Mouse (Mus musculus) G1E (cell line): ENCODE measurements at regions not wholly inside any gene's neighbourhood (a gene's known extent, or its start where the extent isn't known, plus 50 kb on each side); places are given as distances from the start of the nearest gene placed in this dataset.

ENCODE experiments used
- ATAC-seq: 2 replicates; pipeline ENCODE4 v1.8.0; 2016; ENCODE audit warnings: mild to moderate bottlenecking; ENCODE audit not compliant: insufficient number of reproducible peaks, poor library complexity, low FRiP score, severe bottlenecking; ENCODE audit errors: extremely low read depth
- DNase-seq: peaks from one replicate; pipeline ENCODE4 v3.0.0; 2012; ENCODE audit warnings: low spot score
- H3K27me3 ChIP-seq: 2 replicates; pipeline ENCODE4 v1.6.1; 2012; ENCODE audit warnings: mild to moderate bottlenecking, low read length, inconsistent platforms; ENCODE audit not compliant: insufficient read depth
- H3K36me3 ChIP-seq: replicated peaks from 2 replicates; pipeline ENCODE3; 2012; ENCODE audit warnings: mild to moderate bottlenecking, inconsistent platforms
- H3K4me1 ChIP-seq: 2 replicates; pipeline ENCODE4 v1.6.1; 2012; ENCODE audit warnings: low read depth, low read length, inconsistent platforms, mixed read lengths; ENCODE audit not compliant: insufficient read depth
- H3K4me3 ChIP-seq: 2 replicates; pipeline ENCODE4 v1.5.1; 2012; ENCODE audit warnings: low read depth, mild to moderate bottlenecking, inconsistent platforms, low read length, moderate library complexity, mixed read lengths
- H3K9me3 ChIP-seq: replicated peaks from 2 replicates; pipeline ENCODE4 v1.6.1; 2012; ENCODE audit warnings: inconsistent platforms
- CTCF ChIP-seq: IDR thresholded peaks from 2 replicates; pipeline ENCODE4 v1.5.1; 2012; ENCODE audit warnings: low read depth, low read length, inconsistent platforms, mixed read lengths
- GATA1 ChIP-seq: IDR thresholded peaks from 2 replicates; pipeline ENCODE4 v1.6.1; 2012; ENCODE audit warnings: borderline replicate concordance, low read length, inconsistent platforms, mixed read lengths
- GATA2 ChIP-seq: IDR thresholded peaks from 2 replicates; pipeline ENCODE4 v1.6.1; 2012; ENCODE audit warnings: low read depth, low read length, inconsistent platforms, borderline replicate concordance
- POLR2AphosphoS5 ChIP-seq: IDR thresholded peaks from 2 replicates; pipeline ENCODE4 v1.6.1; 2012; ENCODE audit warnings: low read depth, low read length, inconsistent platforms; ENCODE audit not compliant: insufficient replicate concordance
- TAL1 ChIP-seq: conservative IDR thresholded peaks from 2 replicates; pipeline ENCODE4 v1.6.1; 2012; ENCODE audit warnings: low read depth, low read length, inconsistent platforms, mixed read lengths

DNA sequence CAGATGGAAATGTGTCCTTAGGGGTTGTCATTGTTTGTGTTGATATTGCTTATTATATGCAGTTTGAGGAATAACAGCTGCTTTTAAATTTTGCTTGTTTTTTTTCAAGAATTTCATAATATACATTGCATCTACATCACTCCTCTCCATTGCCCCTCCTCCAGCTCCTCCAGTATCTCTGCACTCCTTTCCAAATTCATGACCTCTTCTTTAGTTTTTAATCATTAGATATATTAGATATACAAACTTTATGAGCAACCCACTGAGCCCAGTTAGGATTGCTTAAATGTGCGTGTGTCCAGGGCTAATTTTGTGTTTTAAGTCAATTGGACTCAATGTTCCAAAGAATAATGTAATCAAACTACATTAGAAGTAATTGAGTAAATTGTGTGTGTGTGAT, 232.7 kb downstream of the Scg2 start:
- TF ChIP-seq CTCF: no peak
- TF ChIP-seq GATA2: no peak
- TF ChIP-seq POLR2AphosphoS5: no peak
- TF ChIP-seq GATA1: no peak
- no peak for TF ChIP-seq TAL1
- no peaks in the 10 kb centered on the region for H3K9me3 ChIP-seq
- no peak for DNase-seq
- no peaks in the 10 kb centered on the region for H3K27me3 ChIP-seq
- H3K4me1 ChIP-seq: peaks cover 5% of the 10 kb centered on the region; the same call in 1 of the 2 replicates
- H3K36me3 ChIP-seq: no peaks in the 10 kb centered on the region
- no peak overlapping the region for H3K4me3 ChIP-seq
- ATAC-seq: no peak

DNA sequence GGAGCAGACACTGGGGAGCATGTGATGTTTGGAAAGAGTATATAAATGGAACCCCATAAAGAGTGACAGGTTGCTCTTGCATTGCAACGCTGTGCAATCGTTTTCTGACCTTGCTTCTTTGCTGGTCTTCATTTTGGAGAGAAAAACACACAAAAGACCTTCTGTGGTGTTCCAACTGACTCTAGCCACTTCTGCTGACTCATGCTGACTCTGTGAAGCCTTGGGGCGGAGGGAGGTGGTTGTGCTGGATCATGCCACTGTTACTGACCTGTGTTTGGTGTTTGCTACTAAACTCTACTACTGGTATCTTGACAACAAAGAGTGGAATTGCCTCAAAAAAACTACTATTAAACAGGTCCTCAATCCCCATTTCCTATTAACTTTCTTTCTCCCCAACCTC, 242.2 kb downstream of the Scg2 start:
- H3K27me3 ChIP-seq: no peaks in the 10 kb centered on the region
- H3K36me3 ChIP-seq: no peaks in the 10 kb centered on the region
- no peaks in the 10 kb centered on the region for H3K9me3 ChIP-seq
- no peak overlapping the region; the same call in 1 of the 2 replicates for H3K4me3 ChIP-seq
- peak; percentile 99 for ATAC-seq
- TF ChIP-seq TAL1: no peak
- no peak for TF ChIP-seq GATA1
- TF ChIP-seq CTCF: no peak
- TF ChIP-seq POLR2AphosphoS5: no peak
- no peak for TF ChIP-seq GATA2
- H3K4me1 ChIP-seq: peaks cover 20% of the 10 kb centered on the region
- peak; percentile 39 for DNase-seq

DNA sequence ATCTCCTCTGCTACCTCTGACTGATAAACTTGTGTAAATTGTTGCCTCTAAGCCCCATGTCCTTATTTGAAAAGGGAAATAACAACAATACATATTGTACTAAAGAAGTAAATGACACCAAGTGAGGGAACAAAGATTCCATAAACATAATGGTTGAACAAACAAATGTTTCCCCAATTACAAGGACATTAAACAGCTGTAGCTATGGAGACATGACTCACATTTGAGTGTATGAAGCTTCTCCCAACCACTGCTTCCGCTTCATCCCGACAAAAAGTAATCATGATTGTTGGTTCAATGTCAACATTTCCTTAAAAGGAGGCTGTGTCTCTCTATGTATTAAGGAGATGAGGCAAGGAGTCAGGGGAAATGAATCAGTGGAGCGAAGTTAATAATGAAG, 248.9 kb downstream of the Scg2 start:
- Histone ChIP-seq H3K4me3 (no peak overlapping the region), H3K27me3 (no peaks in the 10 kb centered on the region), H3K4me1 (no peaks in the 10 kb centered on the region), H3K36me3 (no peaks in the 10 kb centered on the region), H3K9me3 (no peaks in the 10 kb centered on the region)
- ATAC-seq: no peak
- TF ChIP-seq TAL1 (no peak), GATA2 (no peak), CTCF (no peak), GATA1 (no peak), POLR2AphosphoS5 (no peak)
- DNase-seq: no peak

DNA sequence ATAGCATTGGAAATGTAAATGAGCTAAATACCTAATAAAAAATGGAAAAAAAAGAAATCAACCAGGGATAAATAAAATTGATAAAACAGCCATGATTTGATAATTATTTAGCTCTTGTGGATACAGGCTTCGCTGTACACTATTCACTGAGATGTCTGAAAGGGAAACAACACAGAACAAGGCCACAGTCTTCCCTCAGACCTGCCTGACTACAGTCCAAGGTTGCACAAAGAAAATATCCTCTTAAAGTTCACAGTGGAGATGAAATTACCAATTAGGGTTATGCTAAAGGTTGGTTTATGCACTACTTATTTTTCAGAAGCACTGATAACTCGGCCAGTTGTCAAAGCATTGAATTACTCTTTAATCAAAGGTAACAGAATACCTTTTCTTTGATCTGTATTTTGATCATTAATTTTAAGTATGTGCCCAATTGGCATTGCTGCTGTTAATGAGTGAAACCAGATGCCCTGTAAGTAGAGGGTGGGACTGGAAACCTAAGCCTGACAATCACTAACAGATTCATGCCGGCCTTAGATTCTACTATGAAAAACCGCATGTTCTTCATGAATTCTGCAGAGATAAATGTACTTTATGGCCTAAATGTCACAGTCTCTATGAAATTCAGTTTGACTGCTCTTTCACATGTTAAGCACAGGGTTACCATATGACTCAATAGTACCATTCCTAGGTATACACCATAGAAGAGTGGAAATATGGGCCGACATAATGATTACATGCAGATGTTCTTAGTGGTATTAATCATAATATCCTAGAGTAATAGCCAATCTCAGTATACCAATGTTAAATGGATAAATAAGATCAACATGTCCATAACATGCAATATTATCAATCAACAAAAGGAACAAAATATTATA, 256.1 kb downstream of the Scg2 start:
- TF ChIP-seq GATA1: no peak
- TF ChIP-seq TAL1: no peak
- TF ChIP-seq CTCF: no peak
- no peak for TF ChIP-seq POLR2AphosphoS5
- no peak for TF ChIP-seq GATA2
- DNase-seq (no peak), ATAC-seq (no peak)
- no peak overlapping the region for H3K4me3 ChIP-seq
- H3K27me3 ChIP-seq: no peaks in the 10 kb centered on the region
- peaks cover 3% of the 10 kb centered on the region; the same call in 1 of the 2 replicates for H3K4me1 ChIP-seq
- H3K36me3 ChIP-seq: no peaks in the 10 kb centered on the region
- no peaks in the 10 kb centered on the region for H3K9me3 ChIP-seq

DNA sequence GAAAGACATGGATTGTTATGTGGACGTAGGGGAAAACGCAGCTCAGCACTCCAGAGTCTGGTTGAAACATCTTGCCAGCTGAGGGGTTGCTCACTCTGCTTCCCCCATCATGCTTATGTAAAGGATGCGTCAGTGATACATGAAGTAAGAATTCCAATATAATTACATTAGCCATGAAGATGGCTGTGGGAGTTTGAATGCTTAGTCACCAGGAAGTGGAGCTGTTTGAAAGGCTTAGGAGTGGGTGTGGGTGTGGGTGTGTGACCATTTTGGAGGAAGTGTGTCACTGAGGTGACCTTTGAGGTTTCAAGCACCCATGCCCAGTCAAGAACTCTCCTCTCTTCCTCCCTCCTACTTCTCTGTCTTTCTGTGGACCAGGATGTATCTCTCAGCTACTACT, 295.8 kb downstream of the Scg2 start:
- no peak overlapping the region for H3K4me3 ChIP-seq
- no peak for TF ChIP-seq TAL1
- no peak for TF ChIP-seq GATA2
- TF ChIP-seq CTCF: no peak
- no peak for TF ChIP-seq POLR2AphosphoS5
- no peak for TF ChIP-seq GATA1
- no peaks in the 10 kb centered on the region for H3K4me1 ChIP-seq
- H3K27me3 ChIP-seq: no peaks in the 10 kb centered on the region
- no peaks in the 10 kb centered on the region for H3K9me3 ChIP-seq
- DNase-seq (no peak), ATAC-seq (no peak)
- H3K36me3 ChIP-seq: no peaks in the 10 kb centered on the region
